Mouse (Mus musculus): ENCODE results near the gene Man1c1. TPM values are rescaled to one million over a fixed set of nuclear protein-coding genes. Genes with fewer than 3 reads are reported as not detected.
A peak's percentile ranks its signal among the peaks of the same experiment; 100 is the strongest.

Man1c1 gene
- polyA plus RNA-seq, 1 experiment from 2014 or later = 3.3 TPM

DNA sequence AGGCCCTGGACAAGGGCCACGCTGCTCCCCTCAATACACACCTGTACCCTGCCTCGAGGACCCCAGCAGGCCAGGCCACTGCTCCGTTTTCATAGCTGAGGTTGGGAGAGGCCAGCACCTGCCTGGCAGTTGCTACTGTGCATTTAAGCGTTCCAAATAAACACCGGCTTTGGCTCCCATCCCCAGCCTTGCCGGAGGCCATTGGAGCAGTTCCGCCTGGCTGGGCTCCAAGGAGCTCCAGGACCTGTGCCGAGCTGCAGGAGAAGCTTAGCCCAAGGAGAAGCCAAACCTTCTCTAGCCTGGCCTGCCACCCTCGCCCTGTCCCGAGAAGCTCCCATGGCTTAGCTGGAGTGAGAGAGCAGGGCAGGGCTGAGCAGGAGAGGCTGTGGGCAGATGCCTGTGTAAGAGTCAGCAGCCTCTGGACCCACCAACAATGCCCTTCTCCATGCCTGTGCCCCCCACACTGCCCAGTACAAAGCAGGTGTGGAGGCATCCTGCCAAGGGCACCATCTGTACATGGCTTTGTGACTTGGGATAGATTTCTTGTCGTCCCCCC, 112.5 kb downstream of the Man1c1 start:
- H3K9me3 ChIP-seq = no peaks in the 10 kb centered on the region
- H3K9ac ChIP-seq = no peak overlapping the region
- no peak overlapping the region for H3K4me3 ChIP-seq
- 31% methylated on average over 11 of the region's 11 CpGs for WGBS
- no peak overlapping the region for H3K4me2 ChIP-seq
- no peaks in the 10 kb centered on the region for H3K27me3 ChIP-seq
- 0 out of 2 replicates have a peak, but pooled peaks have one; percentile 11 for ATAC-seq (ENCODE audit: borderline replicate concordance, extremely low read depth, low FRiP score, low TSS enrichment)
- no peak overlapping the region; the same call in 1 of the 2 replicates for H3K27ac ChIP-seq
- no peaks in the 10 kb centered on the region for H3K36me3 ChIP-seq
- peaks cover 12% of the 10 kb centered on the region for H3K4me1 ChIP-seq

DNA sequence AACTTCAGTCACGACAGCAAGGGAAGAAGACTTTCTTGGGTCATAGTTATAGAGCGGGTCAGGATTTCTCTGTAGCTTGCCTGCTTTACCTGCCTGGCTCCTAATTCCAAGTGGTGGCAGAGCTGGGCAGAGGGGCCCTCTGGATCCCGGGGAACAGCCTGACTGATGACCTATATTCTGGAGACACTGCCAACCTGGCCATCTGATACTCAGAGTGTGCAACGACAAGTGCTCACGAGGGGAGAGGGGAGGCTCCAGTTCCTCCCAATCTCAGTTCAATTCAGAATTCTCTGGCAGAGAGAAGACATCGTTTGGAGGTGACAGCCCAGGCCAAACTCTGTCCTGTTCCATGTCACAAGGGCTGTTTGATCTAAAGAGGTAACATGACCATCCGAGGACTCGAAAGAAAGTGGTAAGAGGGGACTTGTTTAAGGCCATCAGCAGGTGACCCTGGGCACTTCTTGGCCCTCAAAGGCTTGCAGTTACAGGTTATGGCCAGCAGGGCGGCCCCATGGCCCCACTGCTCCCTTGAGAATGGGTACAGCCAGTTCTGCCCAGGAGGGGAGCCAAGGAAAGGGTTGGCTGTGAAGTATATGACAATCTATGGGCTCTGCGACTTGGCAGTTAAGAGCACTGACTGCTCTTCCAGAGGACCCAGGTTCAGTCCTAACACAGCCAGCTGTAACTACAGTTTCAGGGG, 113.7 kb downstream of the Man1c1 start:
- Histone ChIP-seq H3K36me3 (no peaks in the 10 kb centered on the region), H3K4me3 (no peak overlapping the region), H3K27ac (no peak overlapping the region), H3K9ac (no peak overlapping the region), H3K9me3 (no peaks in the 10 kb centered on the region), H3K4me2 (no peak overlapping the region), H3K4me1 (peaks cover 12% of the 10 kb centered on the region), H3K27me3 (no peaks in the 10 kb centered on the region)
- ATAC-seq (ENCODE audit: borderline replicate concordance, extremely low read depth, low FRiP score, low TSS enrichment) = no peak
- 76% methylated on average over 10 of the region's 10 CpGs for WGBS

DNA sequence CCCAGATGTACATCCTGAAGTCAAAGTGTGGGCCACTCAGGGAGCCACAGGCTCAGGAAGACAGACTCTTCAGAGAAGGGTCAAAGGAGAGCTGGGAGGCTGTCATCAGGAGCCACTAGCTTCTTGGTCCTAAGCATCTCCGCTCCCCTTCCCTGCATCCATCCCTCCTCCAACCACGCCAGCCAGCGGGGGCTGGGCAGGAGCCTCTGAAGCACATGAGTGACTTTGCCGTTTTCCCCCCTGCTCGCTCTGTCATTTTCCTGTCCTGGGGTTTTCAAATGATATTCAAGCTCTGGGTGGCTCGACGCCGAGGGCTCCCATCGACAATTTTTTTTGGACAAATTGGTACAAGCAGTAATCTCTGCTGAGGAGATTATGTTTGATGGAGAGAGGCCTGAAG, 114.3 kb downstream of the Man1c1 start:
- H3K36me3 ChIP-seq = no peaks in the 10 kb centered on the region
- no peak overlapping the region for H3K9ac ChIP-seq

DNA sequence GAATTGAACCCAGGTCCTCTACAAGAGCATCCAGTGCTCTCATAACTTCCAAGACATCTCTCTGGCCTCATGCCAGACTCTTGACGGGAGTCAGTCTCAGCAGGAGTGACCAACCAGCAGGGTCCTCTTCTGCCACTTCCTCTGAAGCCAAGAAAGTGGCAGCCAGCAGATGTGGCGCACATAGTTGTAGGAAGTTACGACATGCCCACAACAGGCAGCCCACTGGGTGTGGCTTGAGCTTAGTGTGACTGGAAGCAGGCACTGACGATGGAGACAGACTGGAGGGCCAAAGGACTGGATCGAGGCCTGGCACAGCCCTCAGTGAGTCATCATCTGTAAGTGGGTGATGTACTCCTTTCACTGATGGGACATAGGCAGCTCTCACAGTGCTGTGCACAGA, 115.1 kb downstream of the Man1c1 start:
- Histone ChIP-seq H3K4me2 (no peak overlapping the region), H3K9me3 (no peaks in the 10 kb centered on the region), H3K4me1 (peaks cover 12% of the 10 kb centered on the region), H3K4me3 (no peak overlapping the region), H3K27me3 (no peaks in the 10 kb centered on the region), H3K27ac (no peak overlapping the region), H3K9ac (no peak overlapping the region), H3K36me3 (no peaks in the 10 kb centered on the region)
- WGBS = 70% methylated on average over 5 of the region's 5 CpGs
- no peak for ATAC-seq (ENCODE audit: borderline replicate concordance, extremely low read depth, low FRiP score, low TSS enrichment)

More for the DNA sequence above, 114.3 kb downstream of the Man1c1 start:
- no peak overlapping the region for H3K4me2 ChIP-seq
- no peaks in the 10 kb centered on the region for H3K9me3 ChIP-seq
- no peak for ATAC-seq (ENCODE audit: borderline replicate concordance, extremely low read depth, low FRiP score, low TSS enrichment)
- WGBS = 80% methylated on average over 9 of the region's 9 CpGs
- H3K27ac ChIP-seq = no peak overlapping the region
- no peak overlapping the region for H3K4me3 ChIP-seq
- no peaks in the 10 kb centered on the region for H3K27me3 ChIP-seq
- peaks cover 12% of the 10 kb centered on the region for H3K4me1 ChIP-seq

DNA sequence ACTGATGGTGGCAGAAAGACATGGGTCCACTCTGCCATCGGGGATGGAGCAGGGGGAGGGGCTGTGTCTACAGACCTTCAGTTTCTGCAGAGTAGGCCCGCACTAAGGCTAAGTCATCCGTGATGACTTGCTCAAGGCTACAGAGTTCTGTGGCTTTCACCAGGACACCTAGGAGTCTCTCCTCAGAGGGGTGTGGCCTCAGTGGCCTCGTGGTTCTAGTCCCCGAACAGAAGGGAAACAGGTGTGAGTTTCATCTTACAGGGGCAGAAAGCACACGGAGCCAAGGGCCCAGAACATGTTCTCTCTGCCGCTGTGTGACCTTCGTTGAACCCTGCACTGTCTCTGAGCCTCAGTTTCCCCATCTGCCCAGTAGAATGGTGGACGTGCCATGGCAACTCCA, 115.8 kb downstream of the Man1c1 start:
- Histone ChIP-seq H3K4me3 (no peak overlapping the region), H3K9me3 (no peaks in the 10 kb centered on the region), H3K4me1 (peaks cover 12% of the 10 kb centered on the region), H3K9ac (no peak overlapping the region), H3K27ac (no peak overlapping the region), H3K4me2 (no peak overlapping the region), H3K27me3 (no peaks in the 10 kb centered on the region), H3K36me3 (no peaks in the 10 kb centered on the region)
- 85% methylated on average over 9 of the region's 9 CpGs for WGBS
- no peak for ATAC-seq (ENCODE audit: borderline replicate concordance, extremely low read depth, low FRiP score, low TSS enrichment)

DNA sequence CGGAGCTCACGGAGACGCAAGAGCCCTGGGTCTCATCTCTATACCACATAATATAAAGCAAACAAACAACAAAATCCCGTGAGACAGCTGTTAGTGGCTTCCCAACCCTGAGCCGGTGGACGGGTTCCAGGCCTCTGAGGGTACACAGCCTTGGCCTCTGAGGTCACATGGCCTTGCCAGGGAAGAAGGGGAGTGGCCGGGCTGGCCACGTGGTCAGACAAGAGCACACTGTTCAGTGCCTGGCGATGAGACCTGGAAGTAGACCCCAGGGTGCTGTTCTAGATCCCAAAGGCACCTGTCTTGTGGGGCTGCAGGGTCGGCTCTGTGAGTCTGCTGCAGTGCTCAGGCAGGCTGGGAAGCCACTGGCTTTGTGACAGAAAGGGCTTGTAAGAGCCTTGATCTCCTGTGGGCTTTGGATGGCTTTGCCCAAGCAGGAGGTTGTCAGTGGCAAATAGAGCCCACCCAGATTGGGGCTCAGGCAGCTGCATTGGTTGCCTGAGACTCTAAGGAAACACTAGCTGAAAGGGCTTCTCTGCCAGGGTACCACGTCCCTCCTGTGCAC, 116.4 kb downstream of the Man1c1 start:
- H3K36me3 ChIP-seq = no peaks in the 10 kb centered on the region

DNA sequence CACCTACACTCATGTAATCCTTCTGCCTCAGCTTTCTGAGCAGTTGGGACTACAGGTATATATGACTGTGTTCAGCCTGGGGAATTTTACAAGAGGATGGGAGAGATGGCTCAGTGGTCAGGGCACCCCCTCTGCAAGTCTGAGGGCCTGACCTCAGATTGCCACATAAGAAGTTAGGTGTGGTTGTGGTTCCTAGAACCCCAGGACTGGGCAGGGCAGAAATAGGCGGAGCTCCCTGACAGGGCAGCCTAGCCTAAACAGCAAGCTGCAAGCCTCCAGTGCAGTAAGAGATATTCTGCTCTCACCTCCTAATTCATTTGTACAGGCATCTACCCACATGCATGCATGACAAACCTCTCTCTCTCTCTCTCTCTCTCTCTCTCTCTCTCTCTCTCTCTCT, 117.5 kb downstream of the Man1c1 start:
- Histone ChIP-seq H3K9me3 (no peaks in the 10 kb centered on the region), H3K27ac (no peak overlapping the region), H3K36me3 (no peaks in the 10 kb centered on the region), H3K4me3 (no peak overlapping the region), H3K4me1 (peaks cover 7% of the 10 kb centered on the region), H3K9ac (no peak overlapping the region), H3K27me3 (no peaks in the 10 kb centered on the region), H3K4me2 (no peak overlapping the region)
- ATAC-seq (ENCODE audit: borderline replicate concordance, extremely low read depth, low FRiP score, low TSS enrichment) = no peak
- WGBS = 80% methylated on average over 1 of the region's 1 CpGs

More for the DNA sequence above, 116.4 kb downstream of the Man1c1 start:
- no peak overlapping the region for H3K4me2 ChIP-seq
- H3K4me1 ChIP-seq = peaks cover 12% of the 10 kb centered on the region
- ATAC-seq (ENCODE audit: borderline replicate concordance, extremely low read depth, low FRiP score, low TSS enrichment) = 0 out of 2 replicates have a peak, but pooled peaks have one; percentile 1
- H3K27me3 ChIP-seq = no peaks in the 10 kb centered on the region
- WGBS = 54% methylated on average over 11 of the region's 11 CpGs
- H3K27ac ChIP-seq = no peak overlapping the region
- no peak overlapping the region for H3K4me3 ChIP-seq
- no peak overlapping the region for H3K9ac ChIP-seq
- H3K9me3 ChIP-seq = no peaks in the 10 kb centered on the region

DNA sequence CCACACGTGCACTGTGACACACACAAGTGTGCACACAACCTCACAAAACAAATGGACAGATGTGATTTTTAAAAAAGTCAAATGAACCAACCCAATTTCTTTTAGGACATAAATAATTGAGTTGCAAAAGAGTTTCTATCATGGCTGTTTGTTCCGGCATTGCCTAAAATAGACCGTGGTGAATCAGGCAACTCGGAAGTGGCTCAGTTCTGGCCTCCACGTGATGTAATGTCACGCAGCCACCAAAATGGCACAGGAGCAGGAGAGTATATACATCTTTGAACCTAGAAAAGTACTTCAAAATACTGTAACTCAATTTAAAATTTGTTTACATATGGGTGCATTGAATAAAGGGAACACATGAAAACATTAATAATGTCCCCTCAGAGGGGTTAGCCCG, 118.0 kb downstream of the Man1c1 start:
- H3K36me3 ChIP-seq = no peaks in the 10 kb centered on the region
- 77% methylated on average over 7 of the region's 7 CpGs for WGBS
- no peaks in the 10 kb centered on the region for H3K27me3 ChIP-seq
- no peak overlapping the region for H3K27ac ChIP-seq
- H3K4me3 ChIP-seq = no peak overlapping the region
- H3K9ac ChIP-seq = no peak overlapping the region
- H3K4me1 ChIP-seq = peaks cover 2% of the 10 kb centered on the region; the same call in 1 of the 2 replicates
- H3K4me2 ChIP-seq = no peak overlapping the region
- H3K9me3 ChIP-seq = no peaks in the 10 kb centered on the region
- no peak for ATAC-seq (ENCODE audit: borderline replicate concordance, extremely low read depth, low FRiP score, low TSS enrichment)

DNA sequence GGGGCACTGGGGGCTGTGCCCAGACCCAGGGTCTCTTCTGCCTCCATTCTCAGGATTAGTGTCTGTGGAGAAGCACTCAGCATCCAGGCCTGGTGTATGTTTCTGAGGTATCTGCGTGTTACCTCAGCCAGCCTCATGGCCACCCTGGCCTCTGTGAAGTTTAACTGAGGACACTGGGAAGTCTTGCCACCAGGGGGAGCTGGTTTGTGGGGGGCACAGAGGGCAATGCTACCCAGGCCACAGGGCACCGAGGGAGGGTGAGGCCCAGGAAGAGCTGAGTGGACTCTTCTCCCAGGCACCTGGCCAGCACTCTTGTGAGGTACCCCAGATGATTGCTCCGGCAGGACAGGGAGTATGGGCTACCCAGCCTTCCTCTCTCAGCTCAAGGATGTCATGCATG, 120.6 kb downstream of the Man1c1 start:
- Histone ChIP-seq H3K27me3 (no peaks in the 10 kb centered on the region), H3K9me3 (no peaks in the 10 kb centered on the region), H3K4me1 (peaks cover 13% of the 10 kb centered on the region), H3K36me3 (no peaks in the 10 kb centered on the region), H3K4me3 (no peak overlapping the region), H3K9ac (no peak overlapping the region), H3K4me2 (no peak overlapping the region), H3K27ac (no peak overlapping the region)
- 51% methylated on average over 3 of the region's 3 CpGs for WGBS
- ATAC-seq (ENCODE audit: borderline replicate concordance, extremely low read depth, low FRiP score, low TSS enrichment) = no peak

DNA sequence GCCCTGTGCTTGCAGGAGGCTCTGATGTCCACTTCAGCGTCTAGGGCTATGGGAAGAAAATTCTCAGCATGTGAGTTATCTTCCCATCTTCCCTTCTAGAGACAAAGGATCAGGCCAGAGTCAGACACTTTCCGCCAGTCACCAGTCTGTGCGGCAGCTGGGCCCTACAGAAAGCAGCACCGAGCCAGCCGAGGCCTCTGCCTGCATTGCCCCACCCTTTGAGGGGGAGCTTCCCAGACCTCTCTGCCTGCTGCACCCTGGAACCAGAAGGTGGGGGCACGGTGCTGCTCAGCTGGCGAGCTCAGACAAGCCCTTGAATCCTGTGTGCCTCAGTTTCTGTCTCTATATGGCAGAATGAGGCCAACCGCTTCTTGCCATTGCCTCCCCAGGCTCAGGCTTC, 122.7 kb downstream of the Man1c1 start:
- peaks cover 15% of the 10 kb centered on the region for H3K4me1 ChIP-seq
- ATAC-seq (ENCODE audit: borderline replicate concordance, extremely low read depth, low FRiP score, low TSS enrichment) = no peak
- no peak overlapping the region for H3K27ac ChIP-seq
- no peaks in the 10 kb centered on the region for H3K36me3 ChIP-seq
- no peaks in the 10 kb centered on the region for H3K27me3 ChIP-seq
- 60% methylated on average over 8 of the region's 8 CpGs for WGBS
- H3K9me3 ChIP-seq = no peaks in the 10 kb centered on the region
- H3K4me2 ChIP-seq = no peak overlapping the region
- H3K4me3 ChIP-seq = no peak overlapping the region
- H3K9ac ChIP-seq = no peak overlapping the region

DNA sequence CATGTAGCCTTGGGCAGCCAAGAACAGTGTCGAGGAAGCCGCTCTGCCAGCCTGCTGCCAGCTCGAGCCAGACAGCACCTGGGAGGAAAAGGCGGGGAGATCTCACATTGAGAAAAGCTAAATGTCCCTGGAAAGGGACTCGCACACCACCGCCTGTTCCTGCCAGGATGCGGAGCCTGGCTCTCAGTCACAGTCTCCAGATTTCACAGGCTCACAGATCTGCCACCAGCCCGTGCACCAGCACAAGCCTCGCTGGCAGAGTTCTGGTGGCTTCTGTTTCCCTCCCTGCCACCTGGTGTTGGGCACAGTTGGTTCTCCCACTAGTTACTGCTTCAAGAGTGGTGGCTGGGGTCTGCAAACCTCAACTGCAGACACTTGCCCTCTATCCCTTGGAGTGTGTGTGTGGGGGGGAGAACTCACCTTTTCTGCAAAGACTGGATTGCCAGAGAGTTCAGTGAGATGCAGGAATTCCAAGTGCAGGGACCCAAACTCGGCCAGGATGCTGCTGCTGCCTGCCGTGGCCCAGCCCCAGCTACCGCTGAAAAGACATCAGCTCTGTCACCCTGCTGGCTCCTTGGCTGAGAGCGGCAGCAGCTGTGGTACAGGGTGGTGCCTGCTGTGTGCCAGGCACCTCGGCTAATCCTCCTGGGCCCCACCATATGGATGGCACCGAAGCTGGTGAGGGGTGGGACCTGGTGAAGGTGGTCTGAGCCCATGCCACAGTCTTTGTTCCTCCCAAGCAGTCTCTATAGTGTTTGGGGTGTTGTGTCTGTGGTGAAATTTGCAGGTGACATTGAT, 123.5 kb downstream of the Man1c1 start:
- no peaks in the 10 kb centered on the region for H3K27me3 ChIP-seq
- no peak overlapping the region for H3K27ac ChIP-seq
- H3K9ac ChIP-seq = no peak overlapping the region; the same call in 1 of the 2 replicates
- H3K4me2 ChIP-seq = no peak overlapping the region
- no peak overlapping the region for H3K4me3 ChIP-seq
- ATAC-seq (ENCODE audit: borderline replicate concordance, extremely low read depth, low FRiP score, low TSS enrichment) = no peak
- peaks cover 15% of the 10 kb centered on the region for H3K4me1 ChIP-seq
- 75% methylated on average over 15 of the region's 15 CpGs for WGBS
- H3K36me3 ChIP-seq = no peaks in the 10 kb centered on the region
- no peaks in the 10 kb centered on the region for H3K9me3 ChIP-seq

DNA sequence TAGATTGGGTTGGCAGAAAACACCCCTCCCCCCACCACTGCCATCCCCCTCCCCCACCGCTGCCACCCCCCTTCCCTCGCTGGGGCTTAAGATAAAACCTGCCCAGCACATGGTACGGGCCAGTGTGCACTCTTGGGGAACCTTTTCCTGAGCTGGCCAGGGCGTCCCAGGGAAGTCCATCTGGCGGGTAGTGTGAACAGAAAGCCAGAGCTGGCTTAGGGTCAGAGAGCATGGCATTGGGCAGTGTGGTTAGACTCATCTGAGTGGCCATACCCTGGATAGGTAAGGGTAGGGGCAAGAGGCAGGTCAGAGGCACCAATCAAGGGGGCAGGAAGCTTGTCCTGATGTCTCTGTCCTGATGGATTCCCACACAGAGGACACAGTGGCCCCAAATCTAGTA, 124.5 kb downstream of the Man1c1 start:
- Histone ChIP-seq H3K4me3 (no peak overlapping the region), H3K9ac (no peak overlapping the region), H3K9me3 (no peaks in the 10 kb centered on the region), H3K4me2 (peak overlapping the region; percentile 44), H3K27me3 (no peaks in the 10 kb centered on the region), H3K27ac (no peak overlapping the region), H3K36me3 (no peaks in the 10 kb centered on the region), H3K4me1 (peaks cover 15% of the 10 kb centered on the region)
- 0 out of 2 replicates have a peak, but pooled peaks have one; percentile 37 for ATAC-seq (ENCODE audit: borderline replicate concordance, extremely low read depth, low FRiP score, low TSS enrichment)
- WGBS = 25% methylated on average over 5 of the region's 5 CpGs

Measured in lung, embryonic 15.5 days (tissue).